Mouse (Mus musculus) ES-Bruce4 (cell line): ENCODE measurements around the gene Tvp23a. TPM values are rescaled to one million over a fixed set of nuclear protein-coding genes. Genes with fewer than 3 reads are reported as not detected.
A peak's percentile ranks its signal among the peaks of the same experiment; 100 is the strongest.

Source experiments
- H3K27ac ChIP-seq: 2 replicates; pipeline ENCODE4 v1.5.1; 2012; ENCODE audit warnings: low read length, inconsistent platforms; ENCODE audit not compliant: insufficient read depth
- H3K27me3 ChIP-seq: 2 replicates; pipeline ENCODE4 v1.6.1; 2012; ENCODE audit warnings: mild to moderate bottlenecking, low read length, inconsistent platforms; ENCODE audit not compliant: control insufficient read depth, poor library complexity, insufficient read depth, severe bottlenecking
- H3K36me3 ChIP-seq: 2 replicates; pipeline ENCODE4 v1.6.1; 2012; ENCODE audit warnings: inconsistent platforms, mild to moderate bottlenecking, low read length, moderate library complexity; ENCODE audit not compliant: control insufficient read depth, poor library complexity, insufficient read depth, severe bottlenecking
- H3K4me1 ChIP-seq: one replicate; pipeline ENCODE4 v1.8.1; 2011; ENCODE audit warnings: low read length; ENCODE audit not compliant: control insufficient read depth, insufficient read depth
- H3K4me3 ChIP-seq: 2 replicates; pipeline ENCODE4 v1.5.1; 2011; ENCODE audit warnings: low read depth, mild to moderate bottlenecking, low read length
- H3K9ac ChIP-seq: 2 replicates; pipeline ENCODE4 v1.6.1; 2012; ENCODE audit warnings: low read depth, mild to moderate bottlenecking, inconsistent platforms; ENCODE audit not compliant: poor library complexity, severe bottlenecking
- H3K9me3 ChIP-seq: replicated peaks from 2 replicates; pipeline ENCODE4 v1.6.1; 2012; ENCODE audit warnings: mild to moderate bottlenecking, low read length, inconsistent platforms; ENCODE audit not compliant: control insufficient read depth, poor library complexity, insufficient read depth, severe bottlenecking
- CTCF ChIP-seq: IDR thresholded peaks from one replicate; pipeline ENCODE4 v1.8.1; 2011; ENCODE audit warnings: low read depth, low read length
- EP300 ChIP-seq: IDR thresholded peaks from 2 replicates; pipeline ENCODE4 v1.6.1; 2011; ENCODE audit warnings: low read depth, low read length; ENCODE audit not compliant: insufficient read depth
- POLR2A ChIP-seq: IDR thresholded peaks from one replicate; pipeline ENCODE4 v1.8.1; 2011; ENCODE audit warnings: low read length; ENCODE audit not compliant: insufficient read depth
- polyA plus RNA-seq: library from polyadenylated mRNA; stranded (reverse); fragments of >200 nt; gene quantifications from 2 replicates; pipeline ENCODE4 v1.2.4, GENCODE M21; 2011; ENCODE audit warnings: low read depth; ENCODE audit not compliant: missing spikeins, insufficient read depth, insufficient read length

The Tvp23a gene
- 1.8 and 2.1 TPM in 2 replicates for polyA plus RNA-seq

- no peaks in the 10 kb centered on the region for H3K9me3 ChIP-seq
- TF ChIP-seq EP300, result 0 out of 2 replicates have a peak, but pooled peaks have one; percentile 38
- TF ChIP-seq POLR2A, result peak; percentile 82
- TF ChIP-seq CTCF, result no peak
- H3K4me3 ChIP-seq, result peak within 1 kb of the TSS; percentile 62
- peak within 1 kb of the TSS; percentile 19; the same call in 1 of the 2 replicates for H3K9ac ChIP-seq
- H3K36me3 ChIP-seq, result no peaks in the 10 kb centered on the region
- 0 out of 2 replicates have a peak within 1 kb of the TSS, but pooled peaks have one; percentile 3 for H3K27ac ChIP-seq
- H3K27me3 ChIP-seq, result no peaks in the 10 kb centered on the region
- H3K4me1 ChIP-seq, result no peaks in the 10 kb centered on the region
Measured at GRCm38 (mm10) chr16:10447264-10447594, at the start of gene Tvp23a. TSS of gene Tvp23a (minus strand) at chr16:10447362.

- no peaks in the 10 kb centered on the region for H3K4me1 ChIP-seq
Measured at GRCm38 (mm10) chr16:10495824-10496298, 48.7 kb upstream of the Tvp23a start.

GRCm38 (mm10) chr16:10492587-10492986 lies 45.4 kb upstream of the Tvp23a start:
- Histone ChIP-seq H3K4me3 (no peak overlapping the region), H3K36me3 (no peaks in the 10 kb centered on the region), H3K9ac (no peak overlapping the region), H3K9me3 (no peaks in the 10 kb centered on the region), H3K27me3 (0 out of 2 replicates have a peak, but pooled peaks cover 2% of the 10 kb centered on the region), H3K4me1 (no peaks in the 10 kb centered on the region), H3K27ac (no peak overlapping the region)
- TF ChIP-seq POLR2A (no peak), EP300 (no peak), CTCF (no peak)

More at GRCm38 (mm10) chr16:10495824-10496298, 48.7 kb upstream of the Tvp23a start:
- Histone ChIP-seq H3K9me3 (no peaks in the 10 kb centered on the region), H3K9ac (no peak overlapping the region), H3K27ac (no peak overlapping the region), H3K4me3 (no peak overlapping the region), H3K36me3 (no peaks in the 10 kb centered on the region), H3K27me3 (no peaks in the 10 kb centered on the region)
- TF ChIP-seq EP300 (no peak), CTCF (no peak), POLR2A (no peak)

GRCm38 (mm10) chr16:10491716-10492115 lies 44.6 kb upstream of the Tvp23a start:
- H3K4me3 ChIP-seq, result no peak overlapping the region
- H3K36me3 ChIP-seq, result no peaks in the 10 kb centered on the region
- H3K4me1 ChIP-seq, result no peaks in the 10 kb centered on the region
- 0 out of 2 replicates have a peak, but pooled peaks cover 2% of the 10 kb centered on the region for H3K27me3 ChIP-seq
- TF ChIP-seq POLR2A (no peak), EP300 (no peak), CTCF (no peak)
- no peaks in the 10 kb centered on the region for H3K9me3 ChIP-seq
- H3K27ac ChIP-seq, result no peak overlapping the region
- no peak overlapping the region for H3K9ac ChIP-seq

GRCm38 (mm10) chr16:10490503-10491150 lies 43.5 kb upstream of the Tvp23a start:
- Histone ChIP-seq H3K27ac (no peak overlapping the region), H3K27me3 (0 out of 2 replicates have a peak, but pooled peaks cover 2% of the 10 kb centered on the region), H3K9me3 (no peaks in the 10 kb centered on the region), H3K4me3 (no peak overlapping the region), H3K36me3 (no peaks in the 10 kb centered on the region), H3K4me1 (no peaks in the 10 kb centered on the region), H3K9ac (no peak overlapping the region)
- TF ChIP-seq POLR2A (no peak), CTCF (no peak), EP300 (no peak)

GRCm38 (mm10) chr16:10489904-10490457 lies 42.8 kb upstream of the Tvp23a start:
- H3K4me1 ChIP-seq, result no peaks in the 10 kb centered on the region
- H3K9ac ChIP-seq, result peak overlapping the region; percentile 35; the same call in 1 of the 2 replicates
- no peaks in the 10 kb centered on the region for H3K36me3 ChIP-seq
- TF ChIP-seq EP300 (no peak), POLR2A (no peak), CTCF (no peak)
- 0 out of 2 replicates have a peak, but pooled peaks cover 2% of the 10 kb centered on the region for H3K27me3 ChIP-seq
- no peaks in the 10 kb centered on the region for H3K9me3 ChIP-seq
- H3K4me3 ChIP-seq, result peak overlapping the region; percentile 30
- H3K27ac ChIP-seq, result no peak overlapping the region
